Mouse (Mus musculus) heart, embryonic 12.5 days (tissue): ENCODE results near the gene Arfip2. TPM values are rescaled to one million over a fixed set of nuclear protein-coding genes. Genes with fewer than 3 reads are reported as not detected.
A peak's percentile ranks its signal among the peaks of the same experiment; 100 is the strongest.

Experiments used
- ATAC-seq: fragments of 200-750 bp; cut with Nextera tagmentation; 2 replicates; pipeline ENCODE4 v1.8.0; 2017; ENCODE audit warnings: moderate TSS enrichment, moderate library complexity; ENCODE audit not compliant: insufficient number of reproducible peaks, low FRiP score
- H3K27ac ChIP-seq: fragments of 300-500 bp; sonication (generic); 2 replicates; pipeline ENCODE4 v1.5.1; 2016; ENCODE audit warnings: mild to moderate bottlenecking, moderate library complexity; ENCODE audit not compliant: poor library complexity, severe bottlenecking
- H3K27me3 ChIP-seq: fragments of 300-500 bp; sonication (generic); replicated peaks from 2 replicates; pipeline ENCODE4 v1.6.1; 2016; ENCODE audit warnings: mild to moderate bottlenecking, moderate library complexity
- H3K36me3 ChIP-seq: fragments of 300-500 bp; sonication (generic); 2 replicates; pipeline ENCODE4 v1.6.1; 2016; ENCODE audit warnings: mild to moderate bottlenecking, moderate library complexity
- H3K4me1 ChIP-seq: fragments of 300-500 bp; sonication (generic); replicated peaks from 2 replicates; pipeline ENCODE4 v1.6.1; 2016; ENCODE audit warnings: mild to moderate bottlenecking
- H3K4me2 ChIP-seq: fragments of 300-500 bp; sonication (generic); 2 replicates; pipeline ENCODE4 v1.6.1; 2016; ENCODE audit warnings: mild to moderate bottlenecking, moderate library complexity
- H3K4me3 ChIP-seq: fragments of 300-500 bp; sonication (generic); 2 replicates; pipeline ENCODE4 v1.5.1; 2016; ENCODE audit warnings: mild to moderate bottlenecking
- H3K9ac ChIP-seq: fragments of 300-500 bp; sonication (generic); 2 replicates; pipeline ENCODE4 v1.6.1; 2016; ENCODE audit warnings: mild to moderate bottlenecking, moderate library complexity
- H3K9me3 ChIP-seq: fragments of 300-500 bp; sonication (generic); replicated peaks from 2 replicates; pipeline ENCODE4 v1.6.1; 2016; ENCODE audit warnings: mild to moderate bottlenecking, moderate library complexity
- WGBS: fragments of 180-500 bp; shearing (Covaris S2); methylation state at CpG from one replicate; pipeline ENCODE4 v1.1.7; 2016; 5-methylcytosine and 5-hydroxymethylcytosine counted together
- polyA plus RNA-seq: library from polyadenylated mRNA; unstranded; fragments of >200 nt; fragmentation: Nextera tagmentation; extraction: Ambion mirVana; gene quantifications from 2 replicates; pipeline ENCODE4 v1.2.1, GENCODE M21; 2016

Gene Arfip2
- polyA plus RNA-seq, 1 experiment from 2014 or later: 45.5 TPM

DNA sequence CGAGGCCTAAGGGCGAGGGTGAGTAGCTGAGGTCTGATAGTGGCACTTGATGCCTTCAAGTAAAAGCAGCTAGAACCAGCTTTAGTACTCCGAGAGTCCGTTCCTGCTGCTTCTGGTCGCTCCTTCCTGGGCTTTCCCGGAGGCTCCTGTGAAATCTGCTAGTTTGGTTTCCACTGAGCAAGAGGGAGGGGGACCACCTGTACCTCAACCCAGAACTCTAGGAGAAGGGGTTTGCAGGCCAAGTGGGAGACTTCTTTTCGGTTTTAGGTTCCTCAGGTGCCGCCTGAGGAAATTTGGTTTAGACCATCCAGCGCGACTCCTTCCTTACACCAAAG is 6.4 kb downstream of the Arfip2 start:
- H3K27ac ChIP-seq: peak overlapping the region; percentile 46; the same call in 1 of the 2 replicates
- 4% methylated on average over 10 of the region's 10 CpGs for WGBS
- peak overlapping the region; percentile 92 for H3K4me2 ChIP-seq
- H3K9me3 ChIP-seq: no peaks in the 10 kb centered on the region
- H3K4me1 ChIP-seq: peaks cover 42% of the 10 kb centered on the region
- peaks cover 32% of the 10 kb centered on the region for H3K36me3 ChIP-seq
- H3K9ac ChIP-seq: peak overlapping the region; percentile 95
- no peaks in the 10 kb centered on the region for H3K27me3 ChIP-seq
- peak overlapping the region; percentile 85 for H3K4me3 ChIP-seq
- no peak; the same call in 1 of the 2 replicates for ATAC-seq

GRCm38 (mm10) chr7:105633127-105633800 is 7.0 kb downstream of the Arfip2 start, which contains the start of gene Trim3:
Gene Trim3, minus strand, starts transcription at chr7:105633571.
- peaks cover 28% of the 10 kb centered on the region for H3K36me3 ChIP-seq
- WGBS: under 1% methylated on average over 60 of the region's 71 CpGs
- H3K9ac ChIP-seq: peak within 1 kb of the TSS; percentile 95
- peak within 1 kb of the TSS; percentile 92 for H3K4me2 ChIP-seq
- peak; percentile 93 for ATAC-seq
- no peaks in the 10 kb centered on the region for H3K9me3 ChIP-seq
- peak within 1 kb of the TSS; percentile 85 for H3K4me3 ChIP-seq
- H3K4me1 ChIP-seq: peaks cover 43% of the 10 kb centered on the region
- no peaks in the 10 kb centered on the region for H3K27me3 ChIP-seq
- H3K27ac ChIP-seq: peak within 1 kb of the TSS; percentile 66

GRCm38 (mm10) chr7:105632551-105632972 is 7.7 kb downstream of the Arfip2 start:
- WGBS: 11% methylated on average over 4 of the region's 4 CpGs
- Histone ChIP-seq H3K4me3 (peak overlapping the region; percentile 85), H3K4me2 (peak overlapping the region; percentile 92), H3K27me3 (no peaks in the 10 kb centered on the region), H3K9me3 (no peaks in the 10 kb centered on the region), H3K9ac (peak overlapping the region; percentile 95), H3K36me3 (peaks cover 22% of the 10 kb centered on the region), H3K4me1 (peaks cover 46% of the 10 kb centered on the region), H3K27ac (no peak overlapping the region)
- ATAC-seq: no peak

DNA sequence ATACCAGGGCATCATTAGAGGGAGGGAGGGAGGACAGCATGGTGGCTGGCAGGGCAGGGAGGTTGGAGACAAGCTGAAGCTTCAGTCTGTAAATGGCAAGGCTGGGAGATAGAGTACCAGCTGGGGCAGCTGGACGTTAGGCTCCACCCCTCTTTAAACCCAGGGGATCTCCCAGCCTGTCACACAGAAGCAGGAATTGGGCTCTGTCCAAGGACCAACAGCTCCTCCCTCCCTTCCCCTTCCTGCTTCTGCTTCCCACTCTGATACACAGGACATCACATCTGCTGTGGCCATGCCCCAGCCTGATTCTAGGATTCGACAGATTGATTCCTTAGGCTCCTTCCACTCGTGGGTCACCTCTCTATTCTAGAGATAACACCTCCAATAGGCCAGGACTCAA is 11.6 kb downstream of the Arfip2 start:
- no peaks in the 10 kb centered on the region for H3K27me3 ChIP-seq
- H3K4me3 ChIP-seq: no peak overlapping the region
- no peaks in the 10 kb centered on the region for H3K9me3 ChIP-seq
- peak; percentile 59; the same call in 1 of the 2 replicates for ATAC-seq
- no peak overlapping the region for H3K4me2 ChIP-seq
- H3K4me1 ChIP-seq: peaks cover 47% of the 10 kb centered on the region
- H3K9ac ChIP-seq: peak overlapping the region; percentile 31; the same call in 1 of the 2 replicates
- H3K27ac ChIP-seq: 0 out of 2 replicates have a peak overlapping the region, but pooled peaks have one; percentile 1
- peaks cover 18% of the 10 kb centered on the region for H3K36me3 ChIP-seq
- 7% methylated on average over 3 of the region's 3 CpGs for WGBS

DNA sequence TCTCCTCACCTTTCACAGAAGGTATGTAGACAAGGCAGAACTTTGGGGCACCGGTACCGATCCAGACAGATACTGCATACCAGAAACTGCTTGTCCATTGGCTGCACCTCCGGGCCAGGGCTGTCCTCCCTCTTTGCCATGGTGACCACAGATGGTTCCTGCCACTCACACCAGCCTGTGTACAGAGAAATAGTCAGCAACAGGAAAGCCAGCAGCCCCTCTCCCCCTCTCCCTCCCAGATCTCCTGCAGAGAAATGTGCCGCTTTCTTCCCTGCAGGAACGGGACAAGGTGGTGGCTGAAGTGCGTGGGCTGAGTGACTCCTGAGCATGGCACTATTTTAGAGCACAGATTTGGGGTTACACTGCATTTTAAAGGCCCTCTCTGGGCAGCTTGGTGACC is 14.8 kb downstream of the Arfip2 start:
- WGBS: 70% methylated on average over 6 of the region's 6 CpGs
- Histone ChIP-seq H3K9ac (no peak overlapping the region), H3K4me2 (no peak overlapping the region), H3K36me3 (peaks cover 46% of the 10 kb centered on the region), H3K4me3 (no peak overlapping the region), H3K27ac (no peak overlapping the region), H3K9me3 (no peaks in the 10 kb centered on the region), H3K27me3 (no peaks in the 10 kb centered on the region), H3K4me1 (peaks cover 35% of the 10 kb centered on the region)
- no peak for ATAC-seq

DNA sequence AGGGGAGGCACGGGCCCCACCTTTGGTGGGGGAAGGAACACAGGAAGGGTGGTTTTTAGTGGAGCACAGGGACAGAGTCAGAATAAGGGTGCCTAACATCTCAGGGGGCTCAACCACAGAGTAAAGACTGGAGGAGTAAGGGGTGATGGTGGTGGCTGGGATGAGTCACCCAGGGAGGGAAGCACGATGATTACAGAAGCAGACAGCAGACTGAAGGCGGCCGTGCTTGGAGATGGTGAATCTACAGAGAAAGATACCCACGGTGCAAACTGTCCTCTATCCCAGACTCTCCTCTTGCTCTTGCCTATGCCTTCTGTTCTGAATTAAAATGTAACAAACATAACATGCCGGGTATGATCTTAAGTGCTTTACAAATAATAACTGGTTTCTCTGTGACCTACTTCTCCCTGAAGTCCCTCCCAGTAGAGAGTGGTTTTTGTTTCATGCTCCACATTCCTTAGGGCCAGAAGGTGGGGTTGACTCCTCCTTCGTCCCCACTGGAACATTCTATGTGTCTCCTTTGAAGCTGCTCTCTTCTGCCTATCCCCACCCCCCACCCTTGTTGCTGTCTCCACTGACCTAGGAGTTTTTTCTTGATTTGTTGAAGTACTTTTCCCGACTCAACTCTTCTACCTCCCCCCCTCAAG is 18.4 kb downstream of the Arfip2 start:
- Histone ChIP-seq H3K9ac (no peak overlapping the region), H3K27me3 (no peaks in the 10 kb centered on the region), H3K36me3 (peaks cover 82% of the 10 kb centered on the region), H3K4me1 (peaks cover 21% of the 10 kb centered on the region), H3K9me3 (no peaks in the 10 kb centered on the region), H3K4me2 (no peak overlapping the region), H3K27ac (no peak overlapping the region; the same call in 1 of the 2 replicates), H3K4me3 (no peak overlapping the region)
- no peak for ATAC-seq
- WGBS: 65% methylated on average over 8 of the region's 8 CpGs

DNA sequence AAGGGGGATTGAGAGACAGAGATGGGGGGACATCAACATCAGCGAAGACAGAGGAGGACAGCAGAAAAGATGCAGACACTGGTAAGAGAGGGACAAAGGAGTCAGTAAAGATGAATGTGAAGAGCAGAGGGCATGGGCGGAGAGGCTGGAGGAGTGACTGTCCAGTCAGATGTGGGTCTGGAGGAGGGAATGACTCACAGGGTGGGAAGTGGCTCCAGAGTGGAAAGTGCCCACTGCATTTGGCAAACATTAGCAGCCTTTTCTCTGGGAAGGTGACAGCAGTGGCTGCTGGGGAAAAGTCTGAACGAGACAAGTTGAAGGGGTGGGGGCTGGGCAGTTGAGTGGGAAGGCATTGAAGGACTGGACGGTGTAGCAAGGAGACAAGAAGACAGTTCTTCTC is 19.2 kb downstream of the Arfip2 start:
- no peak overlapping the region for H3K4me3 ChIP-seq
- WGBS: 54% methylated on average over 4 of the region's 4 CpGs
- H3K9ac ChIP-seq: no peak overlapping the region
- H3K4me1 ChIP-seq: peaks cover 25% of the 10 kb centered on the region
- 0 out of 2 replicates have a peak, but pooled peaks have one; percentile 16 for ATAC-seq
- no peaks in the 10 kb centered on the region for H3K9me3 ChIP-seq
- H3K4me2 ChIP-seq: no peak overlapping the region
- peaks cover 89% of the 10 kb centered on the region for H3K36me3 ChIP-seq
- no peaks in the 10 kb centered on the region for H3K27me3 ChIP-seq
- no peak overlapping the region for H3K27ac ChIP-seq

DNA sequence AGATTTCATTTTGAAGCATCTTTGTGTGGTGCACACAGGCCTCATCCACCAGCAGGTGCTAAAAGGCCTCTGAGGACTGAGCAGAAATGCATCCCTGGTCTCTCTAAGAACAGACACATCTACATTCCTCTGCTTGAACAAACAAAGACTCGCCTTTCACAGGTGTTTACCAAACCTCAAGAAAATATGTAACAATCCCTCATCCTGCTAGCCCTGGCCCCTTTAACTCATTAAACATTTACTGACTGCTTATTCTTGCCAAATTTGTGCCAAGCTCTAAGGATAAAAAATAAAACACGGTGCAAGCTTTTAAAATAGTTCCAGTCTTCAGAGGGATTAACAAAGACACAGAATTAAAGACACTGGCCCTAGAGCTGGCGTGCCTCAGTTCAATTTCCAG is 20.5 kb downstream of the Arfip2 start:
- H3K27ac ChIP-seq: no peak overlapping the region
- H3K9me3 ChIP-seq: no peaks in the 10 kb centered on the region
- no peak overlapping the region for H3K4me3 ChIP-seq
- H3K9ac ChIP-seq: no peak overlapping the region
- no peak overlapping the region for H3K4me2 ChIP-seq
- H3K36me3 ChIP-seq: peaks cover 94% of the 10 kb centered on the region
- H3K4me1 ChIP-seq: peaks cover 26% of the 10 kb centered on the region
- no peaks in the 10 kb centered on the region for H3K27me3 ChIP-seq
- 82% methylated on average over 3 of the region's 3 CpGs for WGBS
- ATAC-seq: no peak

DNA sequence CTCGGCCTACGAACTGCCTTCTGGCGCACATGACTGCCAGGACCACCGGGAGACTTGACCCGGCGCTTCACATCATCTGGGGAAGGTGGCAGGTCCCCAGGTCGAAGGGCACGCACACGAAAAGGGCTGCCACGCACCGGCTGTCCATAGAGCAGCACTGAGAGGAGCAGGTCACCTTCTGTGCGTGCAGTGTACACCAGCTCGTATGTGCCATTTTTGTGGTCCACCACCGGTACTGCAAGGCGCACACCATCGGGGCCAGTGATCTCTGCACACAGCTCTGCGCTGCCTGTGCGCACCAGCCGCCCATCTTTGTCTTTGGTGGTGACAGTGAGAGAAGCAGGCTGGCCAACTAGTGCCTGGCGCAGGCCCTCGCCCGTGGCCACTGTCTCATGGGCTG is 22.4 kb downstream of the Arfip2 start:
- H3K4me3 ChIP-seq: no peak overlapping the region
- no peaks in the 10 kb centered on the region for H3K27me3 ChIP-seq
- H3K4me2 ChIP-seq: no peak overlapping the region
- no peaks in the 10 kb centered on the region for H3K9me3 ChIP-seq
- no peak overlapping the region for H3K27ac ChIP-seq
- no peak for ATAC-seq
- peaks cover 26% of the 10 kb centered on the region for H3K4me1 ChIP-seq
- H3K36me3 ChIP-seq: peaks cover 94% of the 10 kb centered on the region
- no peak overlapping the region for H3K9ac ChIP-seq
- WGBS: 91% methylated on average over 22 of the region's 22 CpGs

DNA sequence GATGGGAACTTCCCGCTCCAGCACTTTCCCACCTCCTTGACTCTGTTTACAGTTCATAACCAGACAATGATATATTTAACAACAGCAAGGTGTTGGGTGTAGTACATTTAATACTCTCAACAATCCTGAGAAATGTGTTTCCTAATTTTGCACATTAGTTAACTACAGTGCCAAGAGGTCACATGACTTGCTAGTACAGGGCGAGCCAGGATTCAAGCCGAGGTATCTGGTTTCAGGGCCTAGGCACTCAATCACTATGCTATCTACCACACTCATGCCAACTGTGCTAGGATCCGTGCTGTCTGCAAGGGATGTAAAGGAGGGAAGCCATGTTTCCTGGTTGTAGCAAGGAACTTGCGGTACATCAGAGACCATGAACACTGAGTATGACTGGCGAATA is 23.7 kb downstream of the Arfip2 start:
- H3K9me3 ChIP-seq: no peaks in the 10 kb centered on the region
- no peaks in the 10 kb centered on the region for H3K27me3 ChIP-seq
- H3K4me1 ChIP-seq: peaks cover 24% of the 10 kb centered on the region
- H3K4me3 ChIP-seq: no peak overlapping the region
- H3K36me3 ChIP-seq: peaks cover 97% of the 10 kb centered on the region
- H3K9ac ChIP-seq: no peak overlapping the region
- no peak overlapping the region for H3K4me2 ChIP-seq
- WGBS: 58% methylated on average over 6 of the region's 6 CpGs
- no peak for ATAC-seq
- no peak overlapping the region for H3K27ac ChIP-seq

DNA sequence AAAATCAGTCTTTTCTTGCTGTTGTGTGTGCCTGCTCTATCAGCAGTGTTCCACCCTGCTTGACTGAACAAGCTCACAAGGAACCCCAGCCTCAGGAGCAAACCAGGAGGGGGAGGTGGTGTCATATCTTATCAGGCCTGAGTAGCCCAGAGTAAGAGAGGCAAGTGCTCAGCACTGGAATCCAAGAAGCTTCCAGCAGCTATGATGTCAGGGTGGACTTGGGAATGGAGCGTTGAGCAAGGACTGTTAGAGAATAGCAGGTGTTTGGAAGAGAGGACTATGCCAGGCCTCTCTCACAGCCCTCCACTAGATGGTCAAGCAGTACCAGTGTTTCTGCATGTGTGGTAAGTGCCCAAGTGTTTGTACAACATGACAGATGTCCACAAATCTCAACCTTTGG is 24.5 kb downstream of the Arfip2 start:
- no peak overlapping the region for H3K27ac ChIP-seq
- peaks cover 98% of the 10 kb centered on the region for H3K36me3 ChIP-seq
- H3K4me2 ChIP-seq: no peak overlapping the region
- no peak overlapping the region for H3K4me3 ChIP-seq
- 33% methylated on average over 1 of the region's 1 CpGs for WGBS
- H3K9ac ChIP-seq: no peak overlapping the region
- no peaks in the 10 kb centered on the region for H3K27me3 ChIP-seq
- no peak for ATAC-seq
- H3K4me1 ChIP-seq: peaks cover 21% of the 10 kb centered on the region
- no peaks in the 10 kb centered on the region for H3K9me3 ChIP-seq
